Mouse (Mus musculus): Measurements from ENCODE around the gene Hoxd13.

The Hoxd13 gene

DNA sequence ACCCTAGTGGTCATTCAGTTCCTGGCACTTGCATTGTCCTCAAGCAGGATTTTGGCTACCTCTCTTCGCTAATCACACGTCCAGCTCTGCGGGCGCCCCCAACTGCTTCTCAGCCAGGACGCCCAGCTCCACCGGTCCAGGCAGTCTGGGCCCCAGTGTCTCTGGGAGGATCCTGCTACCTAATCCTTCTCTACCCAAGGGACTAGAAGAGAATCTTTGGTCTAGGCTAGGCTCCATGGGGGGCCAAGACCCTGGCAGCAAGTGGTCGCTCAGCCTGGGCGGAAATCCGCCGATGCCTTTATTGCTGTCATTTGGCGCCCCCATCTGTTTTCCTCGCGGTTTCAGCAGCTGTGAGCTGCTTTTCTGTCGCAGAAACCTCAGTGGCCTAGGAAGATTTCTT lies 6.4 kb upstream of the Hoxd13 start:
- DNase-seq (ENCODE audit: low spot score in 2 of 2): no peak

DNA sequence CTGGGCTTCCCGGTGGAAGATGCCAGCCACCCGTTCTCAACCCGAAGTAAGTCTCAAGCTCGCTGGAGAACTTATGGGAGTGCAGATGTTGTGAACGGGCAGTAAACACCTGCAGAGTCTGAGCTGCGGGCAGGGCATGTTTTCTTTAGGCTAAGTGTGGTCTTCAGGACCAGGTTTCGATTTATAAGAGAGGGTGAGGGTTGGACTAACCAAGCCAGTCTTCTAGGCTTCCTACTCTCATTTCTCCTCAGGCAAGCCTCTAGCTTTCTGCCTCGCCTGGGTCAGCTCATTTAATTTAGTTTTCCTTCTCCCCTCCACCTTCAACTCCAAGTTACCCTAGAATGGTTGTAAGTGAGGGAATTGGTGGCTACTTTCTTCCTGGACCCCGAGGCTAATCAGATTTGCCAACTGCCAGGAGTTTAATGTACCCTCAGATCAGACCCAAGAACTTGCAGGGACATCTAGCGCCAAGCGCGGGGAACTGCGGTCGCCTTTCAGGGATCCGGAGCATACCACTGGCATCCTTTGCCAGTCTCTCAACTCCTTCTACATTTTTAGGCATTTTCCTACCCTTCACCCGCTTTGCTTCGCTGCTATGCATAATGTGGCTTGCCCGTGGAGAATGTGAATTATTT lies 4.7 kb upstream of the Hoxd13 start:
- DNase-seq (ENCODE audit: low spot score in 2 of 2): no peak

DNA sequence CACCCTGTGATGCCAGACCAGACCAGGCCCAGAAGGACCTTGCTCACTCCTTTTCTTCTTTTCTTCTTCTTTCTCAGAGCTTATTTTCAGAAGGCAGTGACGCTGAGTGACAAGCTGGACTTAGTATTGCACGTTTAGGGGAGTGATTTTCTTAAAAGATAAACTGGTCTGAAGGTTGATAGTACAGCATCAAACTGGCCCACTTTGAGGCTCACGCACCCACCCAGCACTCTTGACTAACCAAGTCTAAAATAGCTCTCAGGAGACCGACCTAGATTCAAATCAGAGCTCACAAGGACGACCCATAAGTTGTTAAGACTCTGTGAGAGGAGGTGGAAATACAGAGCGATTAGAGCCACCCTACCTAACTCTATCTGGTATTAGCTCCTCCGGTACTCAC lies 1.7 kb upstream of the Hoxd13 start:
- no peak for DNase-seq (ENCODE audit: low spot score in 2 of 2)

DNA sequence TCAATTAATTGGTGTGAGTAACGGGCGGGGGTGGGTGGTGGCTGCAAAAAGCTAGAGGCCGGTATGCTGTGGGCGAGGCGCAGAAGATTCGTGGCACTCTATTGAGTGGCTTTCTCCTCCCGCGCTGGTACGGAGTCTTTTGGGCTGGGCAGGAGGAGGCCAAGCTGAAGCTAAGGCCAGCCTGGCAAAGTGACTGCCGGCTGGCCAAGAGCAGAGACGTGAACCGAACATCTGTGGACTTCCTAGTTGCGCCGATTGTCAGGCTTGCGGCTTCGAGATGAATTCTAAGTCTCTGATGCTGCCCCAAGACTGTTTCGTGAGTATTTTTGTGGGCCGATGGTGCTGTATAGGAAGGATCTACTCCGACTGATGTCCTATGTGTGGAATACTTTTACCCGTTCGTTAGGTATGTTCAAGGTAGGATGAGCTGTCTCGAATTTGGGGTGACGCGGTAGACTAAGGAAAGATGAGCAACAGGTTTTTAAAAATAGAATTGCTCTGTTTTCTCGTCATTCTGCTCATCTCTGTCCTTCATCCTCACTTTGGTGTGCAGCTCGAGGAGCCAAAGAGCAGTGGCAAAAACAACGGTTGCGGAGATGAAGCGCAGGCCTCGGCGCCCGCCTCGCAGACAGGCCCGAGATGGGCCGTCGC lies 794 bp upstream of the Hoxd13 start:
- no peak for DNase-seq (ENCODE audit: low spot score in 2 of 2)

DNA sequence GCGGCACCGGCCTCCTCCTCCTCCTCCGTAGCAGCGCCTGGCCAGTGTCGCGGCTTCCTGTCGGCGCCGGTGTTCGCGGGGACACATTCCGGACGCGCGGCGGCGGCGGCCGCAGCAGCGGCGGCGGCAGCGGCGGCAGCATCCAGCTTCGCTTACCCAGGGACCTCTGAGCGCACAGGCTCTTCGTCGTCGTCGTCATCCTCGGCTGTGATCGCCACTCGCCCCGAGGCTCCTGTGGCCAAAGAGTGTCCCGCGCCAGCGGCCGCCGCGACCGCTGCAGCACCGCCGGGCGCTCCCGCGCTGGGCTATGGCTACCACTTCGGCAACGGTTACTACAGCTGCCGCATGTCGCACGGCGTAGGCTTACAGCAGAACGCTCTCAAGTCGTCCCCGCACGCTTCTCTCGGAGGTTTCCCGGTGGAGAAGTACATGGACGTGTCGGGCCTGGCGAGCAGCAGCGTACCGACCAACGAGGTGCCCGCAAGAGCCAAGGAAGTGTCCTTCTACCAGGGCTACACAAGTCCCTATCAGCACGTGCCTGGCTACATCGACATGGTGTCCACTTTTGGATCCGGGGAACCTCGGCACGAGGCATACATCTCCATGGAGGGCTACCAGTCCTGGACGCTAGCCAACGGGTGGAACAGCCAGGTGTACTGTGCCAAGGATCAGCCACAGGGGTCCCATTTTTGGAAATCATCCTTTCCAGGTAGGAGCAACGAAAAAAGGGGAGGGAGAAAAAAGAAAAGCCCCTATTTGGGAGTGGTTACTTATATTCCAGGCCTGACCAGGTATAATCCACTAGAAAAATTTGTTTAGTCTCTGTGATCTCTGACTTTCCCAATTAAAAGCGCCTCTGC lies 490 bp downstream of the Hoxd13 start:
- peak in 1 of 2 experiments; percentile 22 for DNase-seq (ENCODE audit: low spot score in 2 of 2)

DNA sequence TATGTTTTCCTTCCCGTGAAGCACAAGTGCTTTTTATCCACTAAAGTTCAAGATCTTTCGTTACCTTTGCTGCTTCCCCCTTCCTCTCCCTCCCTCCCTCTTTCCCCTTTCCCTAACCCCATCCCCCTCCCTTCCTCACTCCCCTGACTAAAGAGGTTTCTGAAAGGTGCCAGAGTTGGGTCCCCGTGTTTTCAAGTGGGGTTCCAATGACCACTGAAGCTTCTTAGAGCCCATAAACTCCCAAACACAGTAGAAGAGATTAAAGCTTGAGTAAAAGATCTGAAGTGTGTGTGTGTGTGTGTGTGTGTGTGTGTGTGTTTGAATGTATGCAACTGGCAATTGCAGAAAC lies 1.1 kb downstream of the Hoxd13 start:
- no peak for DNase-seq (ENCODE audit: low spot score in 2 of 2)

DNA sequence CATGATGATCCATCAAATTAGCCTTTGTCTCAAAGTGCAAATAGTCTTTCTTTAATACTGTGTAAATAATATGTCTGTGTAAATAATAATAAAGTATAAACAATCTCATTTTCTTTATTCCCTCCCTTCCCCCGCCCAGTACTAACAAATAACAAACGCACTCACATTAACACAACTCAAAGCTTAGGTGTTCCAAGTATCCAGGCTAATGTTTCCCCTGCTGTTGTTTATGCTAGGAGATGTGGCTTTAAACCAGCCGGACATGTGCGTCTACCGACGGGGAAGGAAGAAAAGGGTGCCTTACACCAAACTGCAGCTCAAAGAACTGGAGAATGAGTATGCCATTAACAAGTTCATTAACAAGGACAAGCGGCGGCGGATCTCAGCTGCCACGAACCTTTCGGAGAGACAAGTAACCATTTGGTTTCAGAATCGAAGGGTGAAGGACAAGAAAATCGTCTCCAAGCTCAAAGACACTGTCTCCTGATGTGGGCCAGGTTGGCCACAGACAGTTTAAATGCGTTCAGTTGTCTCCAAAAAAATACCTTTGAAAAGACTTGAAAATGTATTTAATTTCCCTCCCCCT lies 1.6 kb downstream of the Hoxd13 start:
- DNase-seq (ENCODE audit: low spot score in 2 of 2): no peak

DNA sequence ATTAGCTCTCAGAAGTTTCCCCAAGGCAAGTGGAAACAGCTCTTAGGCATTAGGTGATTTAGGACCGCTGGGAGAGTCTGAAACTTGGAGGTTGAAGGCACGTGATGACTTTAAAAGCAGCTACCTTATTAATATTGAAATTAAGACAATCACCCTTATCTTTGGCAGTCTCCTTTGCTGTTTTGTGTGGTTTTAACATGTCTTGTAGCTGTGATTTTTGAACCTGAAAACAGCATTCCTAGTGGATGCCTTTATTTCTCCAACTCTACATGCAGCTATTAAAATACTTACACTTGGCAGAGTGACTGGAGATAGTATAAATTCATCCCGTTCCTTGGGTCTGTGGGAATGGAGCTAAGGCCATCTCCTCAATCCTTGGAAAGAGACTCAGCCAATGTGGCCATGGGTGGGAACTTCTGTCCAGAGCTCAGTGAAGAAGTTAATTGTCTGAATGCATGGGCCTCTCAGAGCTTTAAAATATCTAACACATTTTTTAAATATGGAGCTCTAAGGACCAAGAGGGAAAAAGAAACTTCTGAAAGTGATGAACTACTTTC lies 2.6 kb downstream of the Hoxd13 start:
- DNase-seq (ENCODE audit: low spot score in 2 of 2): no peak

DNA sequence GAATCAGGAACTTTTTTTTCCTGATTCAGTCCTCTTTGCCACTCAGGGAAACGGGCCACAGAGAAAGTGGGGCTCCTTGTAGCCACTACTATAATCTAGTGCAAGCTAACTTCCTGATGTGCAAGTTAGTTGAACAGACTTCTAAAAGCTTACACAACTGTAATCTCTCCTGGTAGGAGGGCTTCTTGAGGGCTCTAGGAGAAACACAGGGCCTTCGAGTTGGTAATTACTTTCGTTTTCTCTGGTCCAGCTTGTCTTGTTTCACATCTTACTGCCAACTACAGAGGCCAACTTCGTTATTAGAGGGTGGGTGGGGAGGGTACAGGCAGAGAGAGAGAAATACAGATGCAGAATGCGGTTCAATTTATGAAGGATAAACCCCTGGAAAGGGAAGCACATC lies 3.7 kb downstream of the Hoxd13 start:
- DNase-seq (ENCODE audit: low spot score in 2 of 2): no peak

DNA sequence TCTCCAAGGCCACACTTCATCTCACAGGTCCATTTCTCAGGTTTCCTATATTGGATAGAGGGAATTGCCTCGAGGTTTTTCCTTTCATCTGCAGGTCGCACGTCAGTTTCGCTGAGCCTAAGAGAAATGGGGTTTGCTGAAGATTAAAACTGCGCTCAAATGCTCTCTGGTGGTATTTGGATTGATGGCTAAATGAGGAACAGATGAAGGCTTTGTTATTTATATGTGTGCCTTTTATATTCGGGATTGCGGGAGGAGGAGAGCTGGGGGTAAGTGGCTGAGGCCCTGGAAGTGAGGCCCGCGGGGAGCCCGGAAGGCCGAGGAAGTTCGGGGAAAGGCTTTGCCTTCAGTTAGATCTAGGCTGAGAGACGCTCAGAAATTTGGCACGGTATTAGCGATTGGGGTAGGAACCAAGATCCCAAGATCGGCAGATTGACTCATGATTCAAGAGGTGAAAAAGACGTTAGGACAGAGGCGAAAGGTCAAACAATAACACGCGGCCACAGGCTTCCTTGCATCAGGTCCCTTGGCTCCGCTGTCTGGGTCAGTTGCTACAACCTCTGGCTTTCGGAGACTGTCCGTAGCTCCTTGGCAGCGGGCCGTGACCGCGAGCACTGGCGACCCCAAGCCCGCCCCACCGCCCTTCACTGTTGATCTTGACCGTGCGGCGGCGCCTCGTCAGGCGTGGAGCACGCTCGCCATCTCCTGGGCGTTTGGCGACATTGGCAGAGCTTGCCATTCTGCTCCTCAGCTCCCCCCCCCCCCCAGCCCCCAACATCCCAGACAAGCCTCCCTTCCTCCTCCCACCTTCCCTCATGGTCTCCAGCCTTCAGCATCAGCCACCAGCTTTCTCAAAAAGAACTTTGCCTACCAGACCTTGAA lies 4.6 kb downstream of the Hoxd13 start:
- DNase-seq (ENCODE audit: low spot score in 2 of 2): peak in 1 of 2 experiments; percentile 50

DNA sequence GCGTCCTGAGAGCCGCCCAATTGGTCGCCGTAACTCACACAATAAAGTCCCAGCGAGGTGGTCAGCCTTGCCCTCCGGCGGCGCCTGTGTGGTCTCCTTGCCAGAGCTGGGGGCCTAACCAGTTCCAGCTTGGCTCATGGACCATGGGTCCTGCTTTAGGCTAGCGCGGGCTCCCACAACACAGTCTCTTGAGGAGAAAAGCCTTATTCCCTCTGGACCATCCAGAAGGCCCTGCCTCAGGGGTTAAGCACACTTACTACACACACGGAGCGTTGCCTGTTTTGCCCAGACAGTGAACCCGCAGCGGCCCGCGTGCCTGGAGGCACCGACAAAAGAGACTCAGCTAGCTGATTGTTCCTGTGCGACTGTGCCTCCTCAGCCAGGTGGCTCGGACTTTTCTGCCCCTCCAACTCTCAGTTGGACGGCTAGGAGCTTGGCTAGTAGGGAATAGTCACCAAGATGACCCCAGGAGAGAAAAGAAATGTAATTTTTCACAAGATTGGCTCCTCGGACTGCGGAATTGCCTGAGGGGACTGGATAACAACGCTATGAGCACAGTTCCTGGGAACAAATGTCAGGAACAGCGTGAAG lies 5.8 kb downstream of the Hoxd13 start:
- DNase-seq (ENCODE audit: low spot score in 2 of 2): no peak

DNA sequence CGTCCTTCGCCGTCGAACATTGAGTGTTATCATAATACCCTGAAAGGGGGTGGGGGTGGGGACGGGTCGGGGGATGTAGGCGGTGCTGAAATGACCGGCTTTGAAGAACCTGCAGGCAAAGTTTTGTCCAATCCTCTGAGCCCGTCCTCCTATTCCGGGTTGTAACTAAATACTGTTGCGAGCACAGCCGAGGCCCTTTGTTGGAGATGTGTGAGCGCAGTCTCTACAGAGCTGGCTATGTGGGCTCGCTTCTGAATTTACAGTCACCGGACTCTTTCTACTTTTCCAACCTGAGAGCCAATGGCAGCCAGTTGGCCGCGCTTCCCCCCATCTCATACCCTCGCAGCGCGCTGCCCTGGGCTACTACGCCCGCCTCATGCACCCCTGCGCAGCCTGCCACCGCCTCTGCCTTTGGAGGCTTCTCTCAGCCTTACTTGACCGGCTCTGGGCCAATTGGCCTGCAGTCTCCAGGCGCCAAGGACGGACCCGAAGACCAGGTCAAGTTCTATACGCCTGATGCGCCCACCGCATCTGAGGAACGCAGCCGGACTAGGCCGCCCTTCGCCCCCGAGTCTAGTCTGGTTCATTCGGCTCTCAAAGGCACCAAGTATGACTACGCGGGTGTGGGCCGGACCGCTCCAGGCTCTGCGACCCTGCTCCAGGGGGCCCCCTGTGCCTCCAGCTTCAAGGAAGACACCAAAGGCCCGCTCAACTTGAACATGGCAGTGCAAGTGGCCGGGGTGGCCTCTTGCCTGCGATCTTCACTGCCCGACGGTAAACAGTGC lies 7.0 kb downstream of the Hoxd13 start, which contains the start of gene Hoxd12:
Gene Hoxd12 (plus strand): TSS at position 133 of the 785 bp plus-strand sequence.
- DNase-seq (ENCODE audit: low spot score in 2 of 2): peak in 1 of 2 experiments; percentile 58

DNA sequence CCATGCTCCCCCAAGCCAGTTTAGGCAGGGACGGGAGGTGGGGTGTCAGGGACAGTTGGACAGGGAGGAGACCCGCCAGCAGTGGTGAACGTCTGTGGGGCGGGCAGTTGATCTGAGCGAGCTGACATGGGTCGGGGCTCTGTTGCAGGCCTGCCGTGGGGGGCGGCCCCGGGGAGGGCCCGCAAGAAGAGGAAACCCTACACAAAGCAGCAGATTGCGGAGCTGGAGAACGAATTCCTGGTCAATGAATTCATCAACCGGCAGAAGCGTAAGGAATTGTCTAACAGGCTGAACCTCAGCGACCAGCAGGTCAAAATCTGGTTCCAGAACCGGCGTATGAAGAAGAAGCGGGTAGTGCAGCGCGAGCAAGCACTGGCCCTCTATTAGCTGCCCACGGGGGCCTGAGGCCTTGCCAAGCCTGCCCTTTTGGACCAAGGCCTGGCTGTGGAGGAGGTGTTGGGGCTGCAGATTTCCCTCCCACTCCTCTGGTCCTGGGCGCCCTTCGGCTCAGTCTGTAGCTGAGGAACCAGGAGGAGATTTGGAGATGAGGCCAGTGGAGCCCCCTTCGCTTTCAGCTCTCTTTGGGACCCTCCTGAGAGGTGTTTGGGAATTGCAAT lies 7.7 kb downstream of the Hoxd13 start:
- peak in 1 of 2 experiments; percentile 58 for DNase-seq (ENCODE audit: low spot score in 2 of 2)

DNA sequence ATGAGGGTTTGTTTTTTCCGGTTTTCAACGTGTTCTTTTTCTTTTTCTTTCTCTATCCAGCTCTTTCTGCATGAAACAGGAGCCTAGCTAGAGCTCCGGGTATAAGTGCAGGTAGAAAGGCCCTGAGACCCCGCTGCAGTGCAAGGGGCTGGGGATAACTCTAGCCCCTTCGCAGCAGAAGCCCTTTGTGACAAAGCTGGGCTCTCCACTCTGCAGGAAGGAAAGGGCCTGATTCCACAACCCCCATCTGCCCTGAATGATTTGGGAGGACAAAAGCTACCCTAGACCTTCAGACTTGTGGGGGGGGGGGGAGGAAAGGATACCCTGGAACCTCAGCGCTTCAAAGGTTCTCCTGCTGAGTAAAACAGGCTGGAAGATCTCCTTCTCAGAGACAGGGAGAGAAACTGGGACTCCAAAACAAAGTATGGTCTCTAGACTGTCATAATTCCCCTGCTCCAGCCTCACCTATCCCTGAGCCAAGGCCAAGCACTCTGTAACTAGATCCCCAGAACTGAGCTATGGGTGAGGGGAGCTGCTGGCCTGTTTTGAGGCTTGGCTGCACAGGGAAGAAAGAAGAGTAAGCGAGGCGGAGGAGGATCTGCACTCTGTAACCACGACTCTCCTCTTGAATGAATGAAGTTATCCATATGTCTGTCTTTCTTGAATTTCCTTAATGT lies 8.4 kb downstream of the Hoxd13 start:
- DNase-seq (ENCODE audit: low spot score in 2 of 2): no peak

DNA sequence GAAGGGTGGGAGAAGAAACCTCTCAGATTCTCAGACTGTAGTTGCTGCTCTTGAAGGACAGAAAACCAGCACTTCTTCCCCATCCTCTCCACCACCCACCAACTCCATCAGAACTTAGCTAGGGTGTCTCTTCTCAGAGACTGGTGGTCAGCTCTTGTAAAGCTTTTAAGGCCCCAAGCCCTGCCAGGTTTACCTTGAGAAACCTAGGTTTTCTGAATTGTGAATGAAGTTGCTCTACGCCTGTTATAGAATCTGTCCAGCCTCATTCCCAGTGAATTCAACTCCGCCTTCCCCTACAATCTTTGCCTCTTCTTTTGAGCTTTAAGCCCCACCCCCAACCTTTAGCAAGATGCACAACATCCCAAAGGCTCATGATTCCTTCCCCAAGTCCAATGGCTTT lies 9.0 kb downstream of the Hoxd13 start:
- DNase-seq (ENCODE audit: low spot score in 2 of 2): no peak

DNA sequence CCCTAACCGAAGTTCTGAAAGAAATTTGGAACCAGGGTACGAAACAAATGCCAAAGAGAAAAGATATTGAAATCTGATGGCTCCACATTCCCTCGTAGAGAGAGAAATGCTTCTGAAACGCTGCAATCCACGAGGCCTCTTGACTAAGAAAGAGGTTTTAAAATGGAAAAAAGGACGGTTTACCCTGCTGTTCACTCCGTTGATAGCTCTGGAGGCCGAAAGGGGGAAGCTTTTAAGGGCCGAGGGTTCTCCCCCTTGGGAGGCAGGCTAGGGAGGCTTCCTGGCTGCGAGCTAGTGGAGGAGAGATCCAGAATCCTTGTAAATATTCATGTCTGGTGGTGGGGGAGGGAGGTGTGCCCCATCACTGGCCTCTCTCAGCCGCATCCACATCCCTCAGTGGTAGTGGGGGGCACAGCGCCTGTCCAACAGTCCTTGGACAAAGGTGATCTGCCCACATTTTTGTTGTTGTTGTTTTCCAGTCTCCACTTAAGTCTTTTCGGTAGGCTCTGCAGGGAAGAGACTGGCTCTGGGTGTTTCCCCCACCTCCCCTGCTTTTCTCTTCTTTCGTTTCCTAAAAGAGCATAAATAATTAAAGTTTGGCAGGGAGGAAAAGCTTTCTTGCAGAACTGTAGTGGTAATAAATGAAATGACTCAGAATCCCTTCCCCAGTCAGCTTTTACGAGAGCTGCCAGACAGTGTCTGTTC lies 10.9 kb downstream of the Hoxd13 start, which contains the start of gene Hoxd11:
Gene Hoxd11 (plus strand): TSS at position 667 of the 705 bp plus-strand sequence.
- peak in 1 of 2 experiments; percentile 61 for DNase-seq (ENCODE audit: low spot score in 2 of 2)

DNA sequence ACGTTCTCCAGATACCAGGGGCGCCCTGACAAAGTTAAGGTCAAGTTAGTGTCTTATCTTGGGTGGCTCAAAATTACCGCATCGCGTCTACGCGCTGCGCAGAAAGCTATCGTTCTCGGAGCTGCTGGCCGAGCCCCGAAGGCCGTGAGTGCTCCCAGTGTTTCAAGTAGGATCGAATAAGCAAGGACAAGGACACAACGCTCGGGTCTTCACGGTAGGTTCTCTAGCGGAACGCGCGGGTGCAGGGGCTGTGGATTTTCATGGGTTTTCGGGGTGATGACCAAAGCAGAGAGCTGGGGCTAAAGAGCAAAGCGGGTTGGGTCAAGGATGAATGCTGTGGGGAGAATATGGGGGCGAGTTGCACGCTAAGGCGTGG lies 11.5 kb downstream of the Hoxd13 start:
- peak in 1 of 2 experiments; percentile 60 for DNase-seq (ENCODE audit: low spot score in 2 of 2)

DNA sequence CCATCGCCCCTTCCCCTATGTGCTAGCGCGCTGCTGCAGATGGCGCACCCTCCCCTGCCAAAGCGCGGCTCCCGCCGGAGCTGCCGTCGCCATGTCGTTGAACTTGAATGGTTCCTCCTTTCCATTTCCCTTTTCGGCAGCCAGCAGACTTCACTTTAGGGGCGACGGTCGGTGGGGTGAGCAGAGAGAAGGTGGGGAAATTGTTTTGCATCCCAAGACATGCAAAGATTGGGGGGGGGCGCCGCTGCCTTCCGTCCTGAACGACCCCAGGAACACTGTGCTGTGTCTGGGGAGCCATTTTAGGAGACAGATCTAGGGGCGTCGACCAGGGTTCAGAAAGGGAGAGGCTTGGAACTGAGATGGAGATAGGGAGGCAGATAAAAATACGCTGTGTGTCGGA lies 11.9 kb downstream of the Hoxd13 start:
- DNase-seq (ENCODE audit: low spot score in 2 of 2): no peak
